Mouse (Mus musculus): ENCODE measurements around the gene Slco4a1. TPM values are rescaled to one million over a fixed set of nuclear protein-coding genes. Genes with fewer than 3 reads are reported as not detected.

Slco4a1 gene
- polyA plus RNA-seq, 1 experiment from 2014 or later = 1.8 TPM

GRCm38 (mm10) chr2:180522825-180523224, 66.8 kb downstream of the Slco4a1 start:
- no peaks in the 10 kb centered on the region for H3K4me1 ChIP-seq
- H3K9me3 ChIP-seq (replicated peaks) = no peaks in the 10 kb centered on the region
- peaks cover 27% of the 10 kb centered on the region for H3K27me3 ChIP-seq (ENCODE audit: low read depth, poor library complexity, severe bottlenecking)
- no peak overlapping the region for H3K27ac ChIP-seq
- H3K36me3 ChIP-seq = no peaks in the 10 kb centered on the region
- WGBS = 74% methylated on average over 4 of the region's 4 CpGs
- no peak overlapping the region for H3K4me3 ChIP-seq
- no peak for DNase-seq (ENCODE audit: low spot score)

Other genes starting within 250 kb of the Slco4a1 start
- 18.1 and 18.2 TPM in 2 replicates for gene Lama5, start 230.4 kb upstream of the Slco4a1 start, polyA plus RNA-seq (2016; fragmentation: Nextera tagmentation; extraction: Ambion mirVana)
- gene Rps21, start 198.9 kb upstream of the Slco4a1 start, polyA plus RNA-seq (2016; fragmentation: Nextera tagmentation; extraction: Ambion mirVana) = 530 and 637 TPM in 2 replicates
- gene Cables2, start 182.7 kb upstream of the Slco4a1 start, polyA plus RNA-seq (2016; fragmentation: Nextera tagmentation; extraction: Ambion mirVana) = 14.6 and 16.4 TPM in 2 replicates
- 0.50 and 0.78 TPM in 2 replicates for gene Rbbp8nl, start 166.4 kb upstream of the Slco4a1 start, polyA plus RNA-seq (2016; fragmentation: Nextera tagmentation; extraction: Ambion mirVana)
- 0.83 and 2.8 TPM in 2 replicates for gene Gata5, start 121.5 kb upstream of the Slco4a1 start, polyA plus RNA-seq (2016; fragmentation: Nextera tagmentation; extraction: Ambion mirVana)
- gene Ntsr1, start 43.7 kb downstream of the Slco4a1 start, polyA plus RNA-seq (2016; fragmentation: Nextera tagmentation; extraction: Ambion mirVana) = 0.11 and 0.28 TPM in 2 replicates
- gene Mrgbp, start 125.1 kb downstream of the Slco4a1 start, polyA plus RNA-seq (2016; fragmentation: Nextera tagmentation; extraction: Ambion mirVana) = 33.8 and 38.3 TPM in 2 replicates
- 107 and 112 TPM in 2 replicates for gene Ogfr, start 133.0 kb downstream of the Slco4a1 start, polyA plus RNA-seq (2016; fragmentation: Nextera tagmentation; extraction: Ambion mirVana)
- 4.0 and 30.1 TPM in 2 replicates for gene Col9a3, start 141.5 kb downstream of the Slco4a1 start, polyA plus RNA-seq (2016; fragmentation: Nextera tagmentation; extraction: Ambion mirVana)
- gene Tcfl5, start 186.5 kb downstream of the Slco4a1 start, polyA plus RNA-seq (2016; fragmentation: Nextera tagmentation; extraction: Ambion mirVana) = 0.16 and 0.19 TPM in 2 replicates